ENCODE assay signal across 11 mouse cellular contexts in the genomic region with DNA sequence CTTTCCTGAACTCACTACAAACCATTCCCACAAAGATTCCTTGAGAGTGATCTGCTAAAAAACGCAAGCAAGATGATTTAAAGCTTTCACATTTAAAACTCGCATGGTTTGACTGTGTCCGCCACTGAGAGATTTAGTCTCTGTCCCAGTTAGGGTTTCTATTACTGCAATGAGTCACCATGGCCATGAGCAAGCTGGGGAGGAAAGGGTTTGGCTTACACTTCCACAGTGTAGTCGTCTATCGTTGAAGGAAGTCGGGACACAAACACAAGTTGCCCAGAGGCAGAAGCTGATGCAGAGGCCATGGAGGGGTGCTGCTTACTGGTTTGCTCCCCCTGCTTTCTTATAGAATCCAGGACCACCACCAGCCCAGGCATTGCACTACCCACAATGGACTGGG. TPM values are rescaled to one million over a fixed set of nuclear protein-coding genes. Genes with fewer than 3 reads are reported as not detected.
DNase-seq lines count a peak whose midpoint lies in the region; ATAC-seq lines count a peak whose summit lies in the region.
"Had no signal": no experiment of that assay in that cellular context is flagged by ENCODE, and none has a peak within 500 bp of the region (broad histone marks: within the 10 kb centered on the region; RNA-seq: fewer than 3 reads in every experiment).

No protein-coding gene starts in this region.

- no peak for DNase-seq in kidney, adult 11 months
- DNase-seq in adrenal gland, postnatal 14 days = peak; percentile 37
- no peak for DNase-seq in hindbrain, embryonic 14.5 days (ENCODE audit: low spot score)
- DNase-seq in right cerebral cortex, postnatal 10 days (ENCODE audit: low spot score in 2 of 2) = no peak
- DNase-seq in spleen, postnatal 14 days (ENCODE audit: low spot score in 2 of 2) = no peak
- DNase-seq: cerebellum, postnatal 25 days; heart, postnatal 10 days; right cerebral cortex, adult 18-20 months had no signal

- H3K4me1 ChIP-seq in kidney, embryonic 14.5 days (ENCODE audit: control insufficient read depth, insufficient read depth, low read length) = peaks cover 6% of the 10 kb centered on the region; the same call in 1 of the 2 replicates
- H3K4me1 ChIP-seq in hindbrain, embryonic 14.5 days (replicated peaks; ENCODE audit: control insufficient read depth, insufficient read depth, low read length) = peaks cover 14% of the 10 kb centered on the region
- H3K4me1 ChIP-seq in midbrain, embryonic 15.5 days = peaks cover 13% of the 10 kb centered on the region

- no peak overlapping the region for H3K27ac ChIP-seq in kidney, embryonic 14.5 days (ENCODE audit: low read depth, low read length)
- no peak overlapping the region for H3K27ac ChIP-seq in hindbrain, embryonic 14.5 days
- H3K27ac ChIP-seq in midbrain, embryonic 15.5 days = no peak overlapping the region

- H3K4me3 ChIP-seq in kidney, embryonic 14.5 days (ENCODE audit: low read length) = peak overlapping the region; percentile 94; the same call in 1 of the 2 replicates
- H3K4me3 ChIP-seq in hindbrain, embryonic 14.5 days (replicated peaks; ENCODE audit: low read length) = 0 out of 2 replicates have a peak overlapping the region, but pooled peaks have one; percentile 96
- peak overlapping the region; percentile 90; the same call in 1 of the 2 replicates for H3K4me3 ChIP-seq in midbrain, embryonic 15.5 days

- ATAC-seq in kidney, embryonic 14.5 days (ENCODE audit: low FRiP score, low TSS enrichment) = no peak
- no peak for ATAC-seq in hindbrain, embryonic 14.5 days (ENCODE audit: low FRiP score)
- no peak for ATAC-seq in midbrain, embryonic 15.5 days (replicated peaks)
- no peak for ATAC-seq in granulocyte monocyte progenitor cell, adult 5-6 weeks (replicated peaks; ENCODE audit: poor library complexity, severe bottlenecking)

- 83% methylated on average over 6 of the region's 6 CpGs for WGBS in kidney, embryonic 14.5 days
- 96% methylated on average over 6 of the region's 6 CpGs for whole genome bisulfite sequencing in hindbrain, embryonic 14.5 days
- WGBS in midbrain, embryonic 15.5 days = 91% methylated on average over 6 of the region's 6 CpGs

- no peaks in the 10 kb centered on the region for H3K27me3 ChIP-seq in kidney, embryonic 14.5 days (ENCODE audit: control insufficient read depth, insufficient read depth, low read length)
- no peaks in the 10 kb centered on the region for H3K27me3 ChIP-seq in hindbrain, embryonic 14.5 days (ENCODE audit: control insufficient read depth, insufficient read depth, low read length)
- no peaks in the 10 kb centered on the region for H3K27me3 ChIP-seq in midbrain, embryonic 15.5 days (replicated peaks)

- peaks cover 29% of the 10 kb centered on the region for H3K36me3 ChIP-seq in kidney, embryonic 14.5 days (ENCODE audit: control insufficient read depth, insufficient read depth, low read length)
- peaks cover 32% of the 10 kb centered on the region for H3K36me3 ChIP-seq in hindbrain, embryonic 14.5 days (replicated peaks; ENCODE audit: control insufficient read depth, insufficient read depth)
- H3K36me3 ChIP-seq in midbrain, embryonic 15.5 days (replicated peaks) = peaks cover 10% of the 10 kb centered on the region

- H3K9me3 ChIP-seq in kidney, embryonic 14.5 days (ENCODE audit: control insufficient read depth, low read length) = no peaks in the 10 kb centered on the region
- H3K9me3 ChIP-seq in hindbrain, embryonic 14.5 days (ENCODE audit: control insufficient read depth, low read length) = no peaks in the 10 kb centered on the region
- no peaks in the 10 kb centered on the region for H3K9me3 ChIP-seq in midbrain, embryonic 15.5 days

- H3K9ac ChIP-seq in kidney, embryonic 14.5 days (ENCODE audit: low read depth, low read length) = no peak overlapping the region
- no peak overlapping the region for H3K9ac ChIP-seq in hindbrain, embryonic 14.5 days
- no peak overlapping the region for H3K9ac ChIP-seq in midbrain, embryonic 15.5 days

- peak overlapping the region; percentile 91 for H3K4me2 ChIP-seq in kidney, embryonic 14.5 days (replicated peaks; ENCODE audit: low read depth, low read length)
- H3K4me2 ChIP-seq in hindbrain, embryonic 14.5 days (replicated peaks) = peak overlapping the region; percentile 93; the same call in 1 of the 2 replicates
- no peak overlapping the region for H3K4me2 ChIP-seq in midbrain, embryonic 15.5 days

RNA-seq across cellular contexts. Expression of gene Mrps22, which starts 1.4 kb away (rescaled TPM):
- polyA plus RNA-seq in kidney, embryonic 14.5 days (2014; fragmentation: Nextera tagmentation; extraction: Ambion mirVana) = 67.4 and 75.4 TPM in 2 replicates
- total RNA-seq in adrenal gland, postnatal 14 days (2021) = 62.9 and 65.0 TPM in 2 replicates
- polyA plus RNA-seq in hindbrain, embryonic 14.5 days (2014; fragmentation: Nextera tagmentation; extraction: Ambion mirVana) = 49.8 and 52.4 TPM in 2 replicates
- polyA plus RNA-seq in midbrain, embryonic 15.5 days (2015; fragmentation: Nextera tagmentation; extraction: Ambion mirVana) = 49.8 and 52.0 TPM in 2 replicates
- 33.5 and 41.3 TPM in 2 replicates for total RNA-seq in granulocyte monocyte progenitor cell, adult 5-6 weeks (2014; fragmentation: Nextera tagmentation)
- total RNA-seq in granulocyte monocyte progenitor cell, adult 5-6 weeks (2017) = 75.7 and 77.1 TPM in 2 replicates

RNA-seq across cellular contexts. Expression of gene Copb2, which starts 36.6 kb away (rescaled TPM):
- 95.6 and 183 TPM in 2 replicates for polyA plus RNA-seq in kidney, embryonic 14.5 days (2014; fragmentation: Nextera tagmentation; extraction: Ambion mirVana)
- total RNA-seq in adrenal gland, postnatal 14 days (2021) = 111 and 113 TPM in 2 replicates
- polyA plus RNA-seq in hindbrain, embryonic 14.5 days (2014; fragmentation: Nextera tagmentation; extraction: Ambion mirVana) = 136 and 151 TPM in 2 replicates
- polyA plus RNA-seq in midbrain, embryonic 15.5 days (2015; fragmentation: Nextera tagmentation; extraction: Ambion mirVana) = 123 and 125 TPM in 2 replicates
- total RNA-seq in granulocyte monocyte progenitor cell, adult 5-6 weeks (2014; fragmentation: Nextera tagmentation) = 135 and 138 TPM in 2 replicates
- total RNA-seq in granulocyte monocyte progenitor cell, adult 5-6 weeks (2017) = 183 and 237 TPM in 2 replicates
